In the genomic region with DNA sequence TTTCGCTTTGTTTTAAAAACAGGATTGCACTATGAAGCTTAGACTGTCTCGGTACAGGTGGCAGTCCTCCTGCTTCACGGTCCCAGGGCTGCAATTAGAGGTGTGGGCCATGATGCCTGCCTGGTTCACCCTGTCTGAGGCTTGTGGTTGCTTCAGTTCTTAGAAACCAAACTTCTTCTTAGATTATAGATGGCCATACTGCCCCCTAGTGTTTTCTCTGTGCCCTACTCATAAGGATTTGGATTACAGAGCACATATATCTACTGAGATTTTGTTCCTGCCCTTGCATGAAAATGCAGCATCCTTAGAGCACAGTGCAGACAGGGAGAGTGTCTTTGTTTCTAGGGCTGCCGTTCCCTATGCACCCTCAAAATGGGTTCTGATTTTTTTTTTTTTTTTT, we compare ENCODE assay signal across 8 mouse cellular contexts.
DNase-seq lines count a peak whose midpoint lies in the region; ATAC-seq lines count a peak whose summit lies in the region.

No protein-coding gene starts in this region.

- H3K9me3 ChIP-seq in embryonic facial prominence, embryonic 14.5 days (ENCODE audit: control insufficient read depth, low read length): no peaks in the 10 kb centered on the region
- no peaks in the 10 kb centered on the region for H3K9me3 ChIP-seq in lung, embryonic 16.5 days (ENCODE audit: control insufficient read depth, low read length)

- no peak overlapping the region for H3K4me2 ChIP-seq in embryonic facial prominence, embryonic 14.5 days (ENCODE audit: low read depth, low read length)
- no peak overlapping the region for H3K4me2 ChIP-seq in lung, embryonic 16.5 days (ENCODE audit: low read depth, low read length)

- DNase-seq in left cerebral cortex, adult 11 months (ENCODE audit: low spot score): peak; percentile 64
- no peak for DNase-seq in left cerebral cortex, adult 8-10 months (ENCODE audit: low spot score in 2 of 2)
- peak; percentile 74 for DNase-seq in ZHBTc4 (ENCODE audit: low read depth, low spot score)
- DNase-seq in embryonic facial prominence, embryonic 14.5 days (ENCODE audit: low spot score): peak; percentile 90
- DNase-seq in splenic B cell, adult 2 months (ENCODE audit: low read depth, low spot score): peak; percentile 53
- no peak for DNase-seq in T-cell, adult 2 months (ENCODE audit: low spot score)

- H3K9ac ChIP-seq in embryonic facial prominence, embryonic 14.5 days (ENCODE audit: low read depth, low read length): no peak overlapping the region
- H3K9ac ChIP-seq in lung, embryonic 16.5 days (ENCODE audit: low read length): no peak overlapping the region

- WGBS in embryonic facial prominence, embryonic 14.5 days: 56% methylated on average over 4 of the region's 4 CpGs
- 43% methylated on average over 4 of the region's 4 CpGs for WGBS in lung, embryonic 16.5 days

- H3K4me1 ChIP-seq in embryonic facial prominence, embryonic 14.5 days (ENCODE audit: control insufficient read depth, insufficient read depth, low read length): peaks cover 5% of the 10 kb centered on the region
- H3K4me1 ChIP-seq in lung, embryonic 16.5 days (replicated peaks; ENCODE audit: control insufficient read depth, insufficient read depth, low read length): peaks cover 11% of the 10 kb centered on the region

- no peak overlapping the region for H3K4me3 ChIP-seq in embryonic facial prominence, embryonic 14.5 days (ENCODE audit: low read depth, low read length)
- no peak overlapping the region for H3K4me3 ChIP-seq in lung, embryonic 16.5 days (ENCODE audit: low read length)

- ATAC-seq in embryonic facial prominence, embryonic 14.5 days (ENCODE audit: low read depth): peak; percentile 65; the same call in 1 of the 2 replicates
- ATAC-seq in inflammation-experienced regulatory T-cells, adult 6 months: peak; percentile 41
- ATAC-seq in lung, embryonic 16.5 days (ENCODE audit: low read depth): peak; percentile 51; the same call in 1 of the 2 replicates

- H3K27ac ChIP-seq in embryonic facial prominence, embryonic 14.5 days (replicated peaks; ENCODE audit: low read depth, low read length): no peak overlapping the region
- no peak overlapping the region for H3K27ac ChIP-seq in lung, embryonic 16.5 days (ENCODE audit: low read length)

- no peaks in the 10 kb centered on the region for H3K36me3 ChIP-seq in embryonic facial prominence, embryonic 14.5 days (ENCODE audit: control insufficient read depth, insufficient read depth, low read length)
- no peaks in the 10 kb centered on the region for H3K36me3 ChIP-seq in lung, embryonic 16.5 days (ENCODE audit: control insufficient read depth, insufficient read depth, low read length)
- no peaks in the 10 kb centered on the region for H3K36me3 ChIP-seq in splenic B cell, adult 2 months (ENCODE audit: control insufficient read depth, insufficient read depth, low read length, poor library complexity, severe bottlenecking)

- no peaks in the 10 kb centered on the region for H3K27me3 ChIP-seq in embryonic facial prominence, embryonic 14.5 days (replicated peaks; ENCODE audit: control insufficient read depth, insufficient read depth, low read length)
- no peaks in the 10 kb centered on the region for H3K27me3 ChIP-seq in lung, embryonic 16.5 days (ENCODE audit: control insufficient read depth, insufficient read depth, low read depth, low read length)
- H3K27me3 ChIP-seq in splenic B cell, adult 2 months (ENCODE audit: control insufficient read depth, insufficient read depth, low read length, poor library complexity, severe bottlenecking): no peaks in the 10 kb centered on the region

Comparison
In these comparisons a context has a peak if more than half of its experiments do, and no peak if none do; other contexts are left out.
1. DNase-seq: peak in left cerebral cortex, adult 11 months (single experiment), ZHBTc4 (single experiment), embryonic facial prominence, embryonic 14.5 days (single experiment) and splenic B cell, adult 2 months (single experiment); none in left cerebral cortex, adult 8-10 months (0 of 2) and T-cell, adult 2 months (single experiment).
2. Peak in every context shown above with its lines, with median percentiles within 50 percentile points of each other: ATAC-seq.